Mouse (Mus musculus) mesoderm, embryonic 11.5 days (tissue): ENCODE measurements around the gene Trabd2b.

Experiments
- DNase-seq: peaks from one replicate; pipeline ENCODE4 v3.0.0-alpha.2; 2012; ENCODE audit warnings: low read depth, low spot score

Trabd2b gene

GRCm38 (mm10) chr4:114647689-114648088, 241.2 kb downstream of the Trabd2b start:
- DNase-seq = peak; percentile 80

DNA sequence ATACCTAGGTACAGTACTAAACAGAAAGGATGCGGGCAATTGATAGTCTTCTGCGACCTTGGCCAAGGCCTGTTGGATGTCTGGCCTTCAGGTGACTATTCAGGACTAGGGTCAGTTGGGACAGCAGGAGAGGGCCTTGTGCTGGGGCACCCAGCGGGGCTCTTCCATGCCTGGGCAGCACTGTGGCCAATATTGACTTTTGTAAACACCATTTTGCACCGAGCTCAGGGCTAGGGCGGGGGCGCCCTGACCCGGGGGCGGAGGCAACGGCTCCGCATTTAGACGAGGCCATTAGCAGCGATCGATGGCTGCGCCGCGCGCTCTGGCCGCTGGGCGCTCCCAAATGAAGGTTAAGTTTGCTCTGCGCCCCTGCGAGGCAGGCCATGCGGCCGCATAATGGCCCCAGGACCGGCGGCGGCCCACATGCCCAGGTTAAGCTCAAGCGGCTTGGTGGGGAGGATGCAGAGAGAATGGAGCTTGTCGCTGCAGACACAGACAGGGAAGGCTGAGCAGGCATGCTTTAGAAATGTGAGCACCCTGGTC, 242.1 kb downstream of the Trabd2b start:
- peak; percentile 74 for DNase-seq

DNA sequence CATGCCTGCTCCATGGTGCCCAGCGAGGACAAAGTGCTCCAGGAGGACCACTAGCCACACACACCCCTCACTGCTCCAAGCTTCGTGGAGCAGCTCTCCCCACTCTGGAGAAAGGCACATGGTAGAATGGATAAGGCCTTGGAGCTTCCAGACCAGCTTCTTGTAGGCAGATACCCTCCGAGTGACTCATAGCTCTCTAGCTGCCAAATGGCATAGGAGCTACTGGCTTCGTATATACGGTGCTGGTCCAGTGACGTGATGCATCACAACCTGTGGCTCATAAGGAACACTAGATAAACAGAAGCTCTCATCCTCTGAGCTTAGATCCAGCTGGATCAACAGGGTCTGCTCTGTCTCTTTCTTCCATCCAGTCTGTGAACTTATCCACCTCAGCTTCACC, 244.0 kb downstream of the Trabd2b start:
- DNase-seq = no peak

DNA sequence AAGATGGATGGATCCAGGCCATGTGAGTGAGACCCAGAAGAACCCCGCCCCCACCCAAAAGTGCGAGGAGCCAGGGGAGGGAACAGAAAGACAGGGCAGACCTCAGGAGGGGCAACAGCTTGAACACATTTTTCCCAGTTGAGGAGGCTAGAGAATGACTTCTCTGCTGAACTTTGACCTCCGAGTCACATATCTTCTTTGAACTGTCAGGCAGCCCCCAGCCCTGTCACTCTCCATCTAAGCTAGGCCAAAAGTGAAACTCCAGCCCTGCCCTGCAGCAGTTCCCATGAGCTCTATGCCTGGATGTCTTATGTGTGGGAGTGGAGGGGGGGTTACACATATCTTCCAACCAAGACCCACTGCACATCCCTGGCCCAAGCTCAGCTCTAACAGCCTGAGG, 244.5 kb downstream of the Trabd2b start:
- DNase-seq = peak; percentile 82

DNA sequence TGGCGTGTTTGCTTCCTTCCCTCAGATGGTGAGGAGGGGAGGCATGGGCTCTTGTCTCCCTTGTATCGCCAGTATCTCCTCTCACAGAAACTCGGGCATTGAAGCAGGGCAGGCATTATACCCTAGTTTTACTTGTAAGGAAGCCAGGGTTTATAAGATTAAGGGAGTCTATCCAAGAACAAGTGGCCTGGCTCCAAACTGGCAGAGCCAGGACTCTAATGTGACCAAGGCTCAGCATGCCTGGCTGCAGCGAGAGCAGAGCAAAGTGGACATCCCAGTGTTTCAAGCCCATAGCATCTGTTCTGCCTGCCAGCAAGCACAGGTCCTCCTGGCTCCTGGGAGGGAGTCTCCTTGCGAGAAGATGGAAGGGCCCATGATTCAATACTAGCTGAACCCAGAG, 245.1 kb downstream of the Trabd2b start:
- no peak for DNase-seq

DNA sequence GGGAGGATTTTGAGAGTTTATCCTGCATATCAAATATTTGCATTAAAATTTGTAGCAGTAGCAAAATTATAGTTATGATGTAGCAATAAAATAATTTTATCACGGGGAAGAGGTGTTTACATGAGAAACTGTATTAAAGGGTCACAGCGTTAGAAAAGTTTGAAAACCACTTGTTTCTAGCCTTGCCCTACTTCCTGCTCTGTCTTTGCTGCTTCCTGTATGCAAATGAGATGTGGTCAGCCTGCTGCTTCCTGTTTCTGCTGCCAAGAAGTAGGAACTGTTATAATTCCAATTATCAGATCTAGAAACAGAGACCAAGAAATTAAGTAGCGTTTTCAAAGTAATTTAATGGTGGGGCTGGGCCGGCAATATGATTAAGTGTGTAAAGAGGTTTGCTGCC, 245.9 kb downstream of the Trabd2b start:
- DNase-seq = no peak

GRCm38 (mm10) chr4:114657933-114658332, 251.4 kb downstream of the Trabd2b start:
- no peak for DNase-seq

DNA sequence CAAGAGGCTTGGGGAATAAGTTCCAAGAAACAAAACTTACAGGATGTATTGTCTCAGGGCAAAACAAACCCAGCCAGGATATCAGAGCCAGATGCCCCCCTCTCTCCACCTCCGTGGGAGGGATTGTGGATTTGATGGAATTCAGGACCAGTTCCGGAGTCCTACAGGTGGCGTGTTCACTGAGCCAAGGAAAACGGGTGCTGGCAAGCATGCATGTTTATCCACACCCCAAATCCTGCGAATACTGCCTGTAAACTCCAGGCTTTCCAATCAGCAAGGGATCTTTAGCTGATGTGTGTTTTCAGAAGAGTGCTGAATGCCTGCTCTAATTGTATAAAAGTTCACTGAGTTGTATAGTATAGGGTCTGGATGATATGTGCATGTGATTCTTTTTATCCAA, 253.4 kb downstream of the Trabd2b start:
- no peak for DNase-seq

DNA sequence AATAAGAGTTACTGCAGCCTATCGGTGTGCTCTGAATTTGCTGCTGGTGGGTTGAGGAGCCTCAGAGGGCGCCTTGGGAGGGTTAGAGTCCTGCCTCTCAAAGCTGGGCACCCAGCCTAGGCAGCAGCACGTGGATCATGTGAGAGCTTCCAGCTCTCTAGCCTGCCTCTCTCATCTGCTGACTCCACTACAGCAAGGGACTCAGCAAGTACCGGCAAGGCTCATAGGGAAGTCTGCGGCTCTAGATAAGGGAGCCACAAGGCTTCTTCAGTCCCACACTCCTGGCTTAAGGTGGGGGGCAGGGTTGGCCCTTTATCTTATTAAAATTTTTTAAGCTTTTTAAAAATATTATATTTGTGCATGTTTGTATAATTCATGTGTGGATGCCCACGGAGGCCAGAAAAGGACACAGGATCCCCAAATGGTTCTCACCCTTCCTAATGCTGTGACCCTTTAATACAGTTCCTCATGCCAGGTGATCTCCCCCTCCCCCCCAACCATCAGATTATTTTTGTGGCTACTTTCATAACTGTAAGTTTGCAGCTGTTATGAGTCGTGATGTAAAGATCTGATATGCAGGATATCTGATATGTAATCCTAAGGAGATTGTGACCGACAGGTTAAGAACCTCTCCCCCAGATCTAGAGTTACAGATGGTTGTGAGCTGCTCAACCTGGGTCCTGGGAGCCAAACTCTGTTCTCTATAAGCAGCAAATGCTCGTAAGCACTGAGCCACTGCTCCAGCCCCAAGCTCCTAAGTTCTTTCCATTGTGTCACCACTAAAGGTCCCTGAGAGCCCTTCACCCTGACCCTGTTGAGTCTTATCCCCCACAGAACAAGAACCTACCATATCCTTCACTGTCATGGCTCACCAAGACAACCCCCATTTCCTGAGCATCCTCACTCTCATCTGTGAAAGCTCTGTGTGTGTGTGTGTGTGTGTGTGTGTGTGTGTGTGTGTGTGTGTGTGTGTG, 257.8 kb downstream of the Trabd2b start:
- no peak for DNase-seq
